Mouse (Mus musculus) MEL (cell line): ENCODE measurements at regions not wholly inside any gene's neighbourhood (a gene's known extent, or its start where the extent isn't known, plus 50 kb on each side); places are given as distances from the start of the nearest gene placed in this dataset.

Source experiments
- CHD1 ChIP-seq: IDR thresholded peaks from 2 replicates; pipeline ENCODE4 v1.6.1; 2012; ENCODE audit warnings: low read depth, mild to moderate bottlenecking, inconsistent platforms, low read length, improper control_type of control experiment
- CTCF ChIP-seq, 3 experiments: IDR thresholded peaks in 2 of 3; conservative IDR thresholded peaks in 1 of 3; 2 replicates each; pipeline ENCODE4 v1.5.1; 2011 to 2012; ENCODE audit warnings: low read length in 3 of 3, low read depth in 2 of 3, mild to moderate bottlenecking in 2 of 3, improper control_type of control experiment in 1 of 3, inconsistent platforms in 1 of 3, mixed read lengths in 1 of 3, moderate library complexity in 1 of 3; ENCODE audit not compliant: control insufficient read depth in 1 of 3, insufficient read depth in 1 of 3, poor library complexity in 1 of 3, severe bottlenecking in 1 of 3
- EP300 ChIP-seq, 2 experiments: IDR thresholded peaks; 2 replicates each; pipeline ENCODE4 v1.6.1; 2011; ENCODE audit warnings: improper control_type of control experiment in 2 of 2, low read length in 2 of 2, low read depth in 1 of 2, mild to moderate bottlenecking in 1 of 2
- JUND ChIP-seq: IDR thresholded peaks from 2 replicates; pipeline ENCODE4 v1.6.1; 2011; ENCODE audit warnings: low read depth, mild to moderate bottlenecking, improper control_type of control experiment, low read length
- POLR2A ChIP-seq, 2 experiments: IDR thresholded peaks; 2 replicates each; pipeline ENCODE4 v1.6.1; 2011 to 2012; ENCODE audit warnings: low read length in 2 of 2, mild to moderate bottlenecking in 2 of 2, control low read depth in 1 of 2, improper control_type of control experiment in 1 of 2, low read depth in 1 of 2, moderate library complexity in 1 of 2; ENCODE audit not compliant: control insufficient read depth in 1 of 2, insufficient read depth in 1 of 2, poor library complexity in 1 of 2
- POLR2AphosphoS2 ChIP-seq: IDR thresholded peaks from 2 replicates; pipeline ENCODE4 v1.6.1; 2011; ENCODE audit warnings: low read length, improper control_type of control experiment
- SMC3 ChIP-seq: IDR thresholded peaks from 2 replicates; pipeline ENCODE4 v1.6.1; 2011; ENCODE audit warnings: low read depth, low read length, improper control_type of control experiment
- UBTF ChIP-seq: IDR thresholded peaks from 2 replicates; pipeline ENCODE4 v1.6.1; 2012; ENCODE audit warnings: low read depth, mild to moderate bottlenecking, inconsistent platforms, low read length, improper control_type of control experiment, moderate library complexity, borderline replicate concordance; ENCODE audit not compliant: insufficient read depth
- USF2 ChIP-seq, 2 experiments: IDR thresholded peaks; 2 replicates each; pipeline ENCODE4 v1.6.1; 2011 to 2012; ENCODE audit warnings: improper control_type of control experiment in 2 of 2, low read length in 2 of 2, borderline replicate concordance in 1 of 2, inconsistent platforms in 1 of 2, low read depth in 1 of 2, mild to moderate bottlenecking in 1 of 2; ENCODE audit not compliant: insufficient read depth in 1 of 2
- ZC3H11A ChIP-seq: IDR thresholded peaks from 2 replicates; pipeline ENCODE4 v1.6.1; 2012; ENCODE audit warnings: low read depth, mild to moderate bottlenecking, inconsistent platforms, low read length, improper control_type of control experiment

DNA sequence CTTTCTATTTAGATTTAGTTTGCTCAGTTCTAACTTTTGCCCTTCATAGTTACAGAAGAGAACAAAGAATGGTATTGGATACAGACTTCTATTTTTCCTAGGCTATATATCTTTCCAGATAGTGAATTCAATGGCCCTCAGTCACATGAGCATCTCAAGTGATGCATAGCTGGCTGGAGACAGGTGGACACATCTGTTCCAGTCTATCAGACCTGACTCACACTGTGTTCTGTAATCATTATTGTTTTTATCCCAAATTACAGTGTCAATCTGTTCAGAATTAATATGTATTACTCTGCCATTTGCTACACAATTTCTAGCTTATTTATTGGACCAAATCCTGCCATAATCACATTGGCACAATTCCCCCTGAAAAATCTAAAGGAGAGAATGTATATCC is 298.0 kb upstream of the Foxg1 start:
- TF ChIP-seq USF2 (IDR thresholded peaks at IDR 0.05; ENCODE audit: borderline replicate concordance in 1 of 2, insufficient read depth in 1 of 2, low read depth in 1 of 2, low read length in 2 of 2) (no peak), CHD1 (no peak), UBTF (no peak), EP300 (IDR thresholded peaks at IDR 0.05; ENCODE audit: low read depth in 1 of 2, low read length in 2 of 2) (no peak), SMC3 (no peak), ZC3H11A (no peak), POLR2AphosphoS2 (no peak), CTCF (IDR thresholded peaks at IDR 0.05 in 2 of 3, conservative IDR thresholded peaks at IDR 0.05 in 1 of 3; ENCODE audit: control insufficient read depth in 1 of 3, insufficient read depth in 1 of 3, low read depth in 2 of 3, low read length in 3 of 3, poor library complexity in 1 of 3, severe bottlenecking in 1 of 3) (no peak), JUND (no peak), POLR2A (IDR thresholded peaks at IDR 0.05; ENCODE audit: control insufficient read depth in 1 of 2, insufficient read depth in 1 of 2, low read depth in 1 of 2, low read length in 2 of 2, poor library complexity in 1 of 2) (no peak)
